Mouse (Mus musculus) frontal cortex, postnatal 10 days (tissue): Measurements from ENCODE around the gene Prss2.
"Not testable (repeated sequence)": the region's sequence is repeated elsewhere in the genome, so short reads cannot be mapped to it uniquely, and the experiment has no call there.

Experiments used
- DNase-seq, 2 experiments: peaks; one replicate each; pipeline ENCODE4 v3.0.0; 2022; ENCODE audit warnings: low spot score in 2 of 2, mixed read lengths in 1 of 2

The Prss2 gene

DNA sequence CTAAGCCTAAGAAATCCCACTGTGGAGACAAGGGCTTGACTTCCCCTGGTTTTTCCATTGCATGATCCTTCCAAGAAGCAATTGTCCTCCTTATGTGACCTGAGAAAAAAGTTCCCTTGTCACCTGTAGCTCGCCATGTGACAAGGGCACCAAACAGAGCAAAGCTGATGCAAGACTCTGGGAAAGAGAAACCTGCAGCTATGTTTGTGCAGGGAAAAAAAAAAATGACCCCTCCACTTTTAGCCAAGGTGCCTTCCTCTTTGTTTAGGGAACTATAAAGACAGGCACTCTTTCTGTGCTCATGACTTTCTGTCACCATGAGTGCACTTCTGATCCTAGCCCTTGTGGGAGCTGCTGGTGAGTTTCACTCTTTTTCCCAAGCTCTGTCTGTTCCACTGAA is at the start of gene Prss2:
Prss2 (plus strand) TSS at position 301 of the 400 bp plus-strand sequence.
- DNase-seq: no peak

DNA sequence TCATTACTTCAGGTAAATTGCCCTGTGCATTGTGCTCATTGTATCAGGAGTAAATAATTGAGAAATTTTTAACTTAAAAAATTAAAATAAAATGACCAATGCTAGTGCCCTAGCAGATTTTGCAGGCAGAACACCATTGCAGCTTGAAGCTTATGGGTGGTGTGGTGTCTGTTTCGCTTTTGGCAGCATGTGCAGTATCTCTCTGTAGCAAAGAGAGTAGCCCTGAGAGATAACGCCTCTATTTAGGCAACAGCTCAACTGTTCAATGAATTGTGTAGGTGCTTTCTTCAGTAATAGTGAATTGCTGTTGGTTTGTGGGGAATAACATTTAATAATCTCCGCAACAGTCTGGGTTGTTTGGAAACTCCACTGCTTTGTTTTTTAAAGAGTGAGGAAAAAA is 22.2 kb upstream of the Prss2 start:
- no peak for DNase-seq

DNA sequence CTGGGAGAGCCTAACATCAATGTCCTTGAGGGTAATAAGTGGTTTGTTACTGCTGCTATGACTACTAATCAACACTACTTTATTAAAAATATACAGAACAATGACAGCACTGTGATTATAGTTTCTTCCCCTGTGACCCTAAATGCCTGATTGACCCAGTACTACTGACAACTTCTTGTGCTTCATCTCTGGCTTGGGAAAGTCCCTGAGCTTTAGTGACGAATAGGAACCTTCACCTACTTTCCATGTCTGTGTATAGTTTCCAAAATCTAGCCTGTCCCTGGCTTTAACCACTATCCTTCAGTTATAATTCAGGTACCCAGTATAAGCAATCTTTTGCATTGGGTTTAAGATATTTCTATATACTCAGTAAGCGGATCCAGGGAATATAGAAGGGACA is 16.7 kb upstream of the Prss2 start:
- no peak for DNase-seq

DNA sequence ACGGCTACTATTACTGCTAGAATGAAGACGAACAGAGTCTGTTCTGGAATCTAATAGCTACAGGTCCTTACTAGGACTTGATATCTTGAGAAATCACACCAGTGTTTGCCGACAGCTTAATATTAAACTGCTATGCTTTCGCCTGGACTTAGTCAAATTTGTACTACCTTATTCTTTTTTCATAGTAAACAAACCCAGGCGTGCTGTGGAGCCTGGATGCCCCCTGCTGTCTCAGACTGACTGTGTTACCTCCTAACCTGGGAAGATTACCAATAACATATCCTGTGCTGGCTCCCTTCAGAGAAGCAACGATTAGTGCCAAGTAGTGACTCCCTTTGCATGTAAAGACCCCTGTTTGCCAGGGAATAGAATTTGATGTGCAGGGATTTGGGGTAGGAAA is 16.3 kb upstream of the Prss2 start:
- no peak for DNase-seq

DNA sequence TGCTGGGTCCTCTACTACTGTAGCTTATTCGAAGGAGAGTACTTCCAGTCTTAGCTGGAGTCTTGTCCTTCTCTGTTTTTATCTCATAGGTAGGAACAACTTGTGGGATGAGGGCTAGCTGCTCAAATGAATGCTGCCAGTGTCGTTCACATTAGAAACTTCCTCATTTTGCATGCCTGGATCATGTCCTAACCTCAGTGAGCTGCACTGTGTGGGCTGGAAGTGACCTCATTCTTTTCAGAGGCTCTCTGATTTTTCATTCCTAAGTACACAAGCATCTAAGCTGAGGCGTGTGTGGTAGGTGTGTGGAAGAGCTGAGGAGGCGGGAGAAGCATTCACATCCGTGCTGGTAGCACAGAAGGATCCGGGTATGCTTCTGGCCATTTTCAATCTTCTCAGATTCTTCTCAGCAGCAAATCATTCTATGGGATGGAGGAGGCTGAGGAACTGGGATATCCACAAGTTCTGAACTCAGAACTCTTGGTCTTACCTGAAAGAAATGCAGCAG is 3.5 kb upstream of the Prss2 start:
- no peak for DNase-seq

DNA sequence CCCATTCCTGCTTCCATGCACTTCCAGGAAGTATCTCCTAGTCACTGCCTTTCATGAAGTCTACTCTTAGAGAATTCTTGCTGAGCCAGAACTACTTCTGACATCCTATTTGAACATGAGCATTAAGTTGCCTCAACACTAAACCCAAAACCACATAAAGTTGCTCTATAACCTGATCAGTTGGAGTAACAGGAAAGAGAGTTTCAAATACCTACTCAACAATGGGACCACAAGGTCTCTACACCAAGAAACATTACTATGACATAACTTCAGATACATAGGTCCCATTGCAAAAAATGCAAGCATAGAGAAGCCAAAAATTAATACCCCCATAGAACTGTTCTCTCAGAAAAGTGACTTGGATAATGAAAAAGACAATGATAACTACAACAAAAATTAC is 4.9 kb downstream of the Prss2 start:
- DNase-seq: no peak

DNA sequence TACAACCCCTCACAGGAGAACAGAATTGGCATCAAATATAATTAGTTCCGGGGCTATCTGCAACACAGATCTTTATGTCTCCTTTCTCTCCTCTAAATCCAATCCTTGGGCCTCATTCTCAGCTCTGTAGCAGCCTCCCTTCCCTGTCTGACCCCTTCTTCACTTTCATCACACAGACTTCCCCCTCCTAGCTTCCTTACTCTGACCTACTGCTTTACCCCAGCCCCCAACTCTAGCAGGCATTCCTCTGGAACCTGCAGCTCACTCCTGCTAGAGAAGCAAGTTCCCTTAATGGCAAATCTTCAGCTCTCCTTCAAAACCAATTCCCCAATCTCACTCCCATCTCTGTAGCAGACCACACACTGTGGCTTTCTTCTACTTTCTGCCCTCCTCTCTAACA is 5.8 kb downstream of the Prss2 start:
- DNase-seq: no peak

DNA sequence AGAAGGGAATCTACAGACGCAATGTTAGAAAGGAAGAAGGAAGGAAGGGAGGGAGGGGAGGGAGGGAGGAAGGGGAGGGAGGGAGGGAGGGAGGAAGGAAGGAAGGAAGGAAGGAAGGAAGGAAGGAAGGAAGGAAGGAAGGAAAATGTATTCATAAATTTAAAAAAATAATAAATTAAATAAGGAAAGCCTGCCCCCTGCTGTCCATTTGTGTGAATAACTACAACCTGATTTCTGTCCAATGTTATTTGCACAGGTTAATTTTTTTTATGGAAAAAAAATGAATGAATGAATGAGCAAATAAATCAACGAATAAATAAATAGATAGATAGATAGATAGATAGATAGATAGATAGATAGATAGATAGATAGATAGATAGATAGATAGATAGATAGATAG is 8.4 kb downstream of the Prss2 start:
- DNase-seq: not testable (repeated sequence)

DNA sequence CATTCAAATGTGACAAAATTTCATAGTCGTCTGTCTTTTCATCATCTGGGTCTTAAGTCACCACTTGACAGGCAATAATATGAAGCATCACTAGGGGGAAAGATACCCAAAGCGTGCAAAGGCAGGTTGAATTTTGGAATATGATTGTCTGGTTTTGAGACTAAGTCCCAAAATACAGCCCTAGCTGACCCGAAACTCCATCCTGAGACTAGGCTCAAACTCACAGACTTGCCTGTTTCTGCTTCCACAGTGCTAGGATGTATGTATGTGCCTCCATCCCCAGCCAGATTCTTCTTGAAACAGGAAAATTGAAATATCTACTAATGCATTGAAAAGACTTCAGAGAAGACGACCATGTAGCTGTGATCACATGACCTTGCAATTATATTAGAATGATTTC is 10.6 kb downstream of the Prss2 start:
- DNase-seq: no peak

DNA sequence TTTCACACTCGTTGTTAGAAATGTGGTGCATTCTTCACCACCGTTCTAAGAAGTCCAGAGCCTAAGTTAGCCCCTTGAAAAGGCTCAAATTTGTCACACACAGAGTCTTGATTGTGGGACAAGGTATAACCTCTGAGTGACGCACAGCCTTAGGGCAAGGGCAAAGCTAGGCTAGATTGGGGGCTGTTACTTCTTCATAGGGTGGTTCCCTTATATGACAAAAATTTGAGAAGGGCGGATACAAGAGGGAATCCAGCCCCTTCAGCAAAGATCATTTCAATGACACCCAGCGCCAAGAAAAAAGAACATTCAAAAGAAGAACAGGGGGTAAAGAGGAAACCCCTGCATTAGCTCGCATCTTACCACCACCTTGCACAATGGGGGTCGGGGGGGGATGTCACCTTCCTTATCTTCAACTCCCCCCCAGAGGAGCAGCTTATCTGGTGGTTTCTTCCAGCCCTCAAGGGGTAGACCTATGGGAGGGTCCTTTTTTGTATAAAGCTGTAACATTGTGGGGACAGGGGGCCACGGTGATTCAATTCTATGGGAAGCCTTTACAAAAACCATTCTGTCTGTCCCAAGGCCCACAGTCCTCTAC is 11.2 kb downstream of the Prss2 start:
- DNase-seq: no peak

DNA sequence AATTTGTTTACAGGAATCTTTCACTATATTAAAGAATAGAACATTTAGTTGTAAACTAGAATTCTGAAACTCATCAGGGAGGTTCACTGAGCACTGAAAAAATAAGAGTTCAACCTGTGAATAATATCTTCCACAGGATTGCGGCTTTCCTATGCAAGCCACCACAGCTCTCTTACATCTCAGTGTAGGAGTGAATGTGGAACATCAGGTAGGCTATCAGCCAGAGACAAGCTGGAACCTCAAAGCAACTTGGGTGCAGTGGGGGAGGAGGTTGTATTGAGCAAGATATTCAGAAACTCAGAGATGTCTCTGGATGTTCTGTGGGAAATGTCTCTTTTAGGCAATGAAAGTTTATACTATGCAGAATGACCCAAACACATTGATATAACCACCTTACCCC is 15.8 kb downstream of the Prss2 start:
- no peak for DNase-seq

DNA sequence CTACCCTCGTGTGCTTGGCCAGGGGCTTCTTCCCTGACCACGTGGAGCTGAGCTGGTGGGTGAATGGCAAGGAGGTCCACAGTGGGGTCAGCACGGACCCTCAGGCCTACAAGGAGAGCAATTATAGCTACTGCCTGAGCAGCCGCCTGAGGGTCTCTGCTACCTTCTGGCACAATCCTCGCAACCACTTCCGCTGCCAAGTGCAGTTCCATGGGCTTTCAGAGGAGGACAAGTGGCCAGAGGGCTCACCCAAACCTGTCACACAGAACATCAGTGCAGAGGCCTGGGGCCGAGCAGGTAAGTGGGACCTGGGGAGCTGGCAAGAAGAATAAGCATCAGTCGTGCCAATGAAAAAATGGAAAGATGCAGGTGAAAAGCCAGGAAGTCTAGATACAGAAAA is 16.7 kb downstream of the Prss2 start:
- DNase-seq: not testable (repeated sequence)

DNA sequence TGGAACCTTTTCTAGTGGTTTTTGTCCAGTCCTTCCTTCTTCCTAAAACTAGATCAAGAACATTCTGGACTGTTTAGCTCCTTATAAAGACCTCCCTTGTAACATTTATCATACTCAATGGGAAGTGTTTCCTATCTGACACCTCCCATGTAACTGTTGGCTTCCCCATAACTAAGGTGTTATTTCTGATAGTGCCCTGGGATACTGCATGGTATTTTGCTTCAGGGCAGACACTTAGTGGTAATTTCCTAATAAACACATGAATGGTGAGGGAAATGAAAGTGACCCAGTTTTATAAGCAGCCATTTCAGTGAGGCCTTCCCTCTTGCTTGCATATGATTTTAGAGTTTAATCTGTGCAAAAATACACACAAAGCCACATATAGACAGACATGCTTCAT is 19.2 kb downstream of the Prss2 start:
- DNase-seq: no peak

DNA sequence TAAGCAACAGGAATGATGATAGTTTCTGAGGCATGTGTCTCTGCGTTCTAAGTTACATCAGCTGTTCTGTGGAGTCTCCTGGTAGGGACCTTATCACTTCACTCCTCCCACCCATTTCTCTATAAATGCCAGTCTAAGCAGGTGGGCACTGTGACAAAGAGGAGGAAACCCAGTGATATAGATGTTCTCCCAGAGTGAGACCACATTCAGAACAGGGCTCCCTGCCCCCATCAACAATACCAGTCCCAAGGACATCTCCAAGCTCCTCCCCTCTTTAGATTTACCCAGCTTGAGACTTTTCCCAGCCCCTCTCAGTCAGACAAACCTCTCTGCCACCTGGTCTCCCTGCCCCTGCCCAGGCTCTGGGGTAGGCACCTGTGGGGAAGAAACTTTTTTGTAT is 20.2 kb downstream of the Prss2 start:
- no peak for DNase-seq

DNA sequence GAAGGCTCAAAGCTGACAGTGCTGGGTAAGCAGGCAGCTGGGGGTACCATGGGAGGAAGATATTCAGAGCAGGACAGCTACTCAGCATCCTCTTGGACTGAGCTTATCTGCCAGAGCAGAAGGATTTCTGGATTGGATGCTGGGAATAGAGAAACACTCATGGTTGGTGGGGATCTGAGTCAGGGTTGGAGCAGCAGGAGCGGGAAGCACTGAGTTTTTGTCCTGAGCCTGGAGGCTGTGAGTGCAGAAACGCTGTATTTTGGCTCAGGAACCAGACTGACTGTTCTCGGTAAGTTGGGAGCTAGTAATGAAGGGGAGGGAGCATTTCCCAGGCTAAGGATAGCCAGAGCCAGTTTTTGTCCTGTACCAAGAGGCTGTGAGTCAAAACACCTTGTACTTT is 21.4 kb downstream of the Prss2 start:
- DNase-seq: no peak

DNA sequence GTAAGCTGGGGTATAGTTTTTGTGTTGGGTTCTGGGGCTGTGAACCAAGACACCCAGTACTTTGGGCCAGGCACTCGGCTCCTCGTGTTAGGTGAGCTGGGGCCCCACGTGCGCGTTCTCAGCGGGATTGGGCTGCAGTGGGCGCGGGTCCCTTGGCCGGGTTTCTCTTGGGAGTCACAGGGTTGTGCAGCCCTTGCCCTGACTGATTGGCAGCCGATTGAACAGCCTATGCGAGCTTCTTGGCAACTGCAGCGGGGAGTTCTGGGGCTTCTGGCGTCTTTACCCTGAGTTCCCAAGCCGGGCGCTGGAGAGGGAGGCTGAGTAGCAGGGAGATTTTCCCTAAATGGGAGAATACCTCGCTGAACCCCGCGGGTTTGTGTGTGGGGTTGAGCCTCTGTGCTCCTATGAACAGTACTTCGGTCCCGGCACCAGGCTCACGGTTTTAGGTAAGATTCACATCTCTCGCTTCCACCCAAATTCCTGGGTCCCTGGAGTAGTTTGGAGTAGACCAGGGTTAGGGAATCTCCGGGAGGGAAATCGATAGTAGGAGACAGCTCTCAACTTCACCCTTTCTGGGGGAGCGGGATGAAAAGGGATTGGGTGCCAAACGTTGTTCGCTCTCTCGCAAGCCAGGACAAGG is 21.9 kb downstream of the Prss2 start:
- DNase-seq: no peak

DNA sequence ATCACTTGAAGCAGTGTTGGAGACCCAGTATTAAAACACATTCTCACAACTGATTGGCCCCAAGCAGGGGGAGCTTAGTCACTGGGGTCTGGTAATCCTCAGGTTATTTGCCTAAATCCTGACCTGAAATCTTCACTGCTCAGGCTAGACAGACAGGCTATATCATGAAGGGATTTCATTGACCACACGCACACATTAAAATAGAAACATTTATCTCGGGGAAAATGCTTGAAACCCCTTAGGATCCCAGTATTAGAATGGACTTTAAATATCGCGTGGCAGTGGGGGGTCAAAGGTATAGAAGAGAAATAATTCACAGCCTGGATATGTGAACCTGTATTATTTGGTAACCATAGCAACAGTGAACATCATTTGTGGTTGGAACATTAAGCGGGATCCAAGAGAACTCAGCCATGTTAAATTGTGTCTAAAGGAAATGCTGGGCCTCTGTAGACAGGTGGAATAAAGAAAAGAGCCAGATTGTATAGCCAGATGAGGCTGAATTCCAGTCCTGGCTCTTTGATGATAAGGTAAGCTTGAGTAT is 22.9 kb downstream of the Prss2 start:
- no peak for DNase-seq

DNA sequence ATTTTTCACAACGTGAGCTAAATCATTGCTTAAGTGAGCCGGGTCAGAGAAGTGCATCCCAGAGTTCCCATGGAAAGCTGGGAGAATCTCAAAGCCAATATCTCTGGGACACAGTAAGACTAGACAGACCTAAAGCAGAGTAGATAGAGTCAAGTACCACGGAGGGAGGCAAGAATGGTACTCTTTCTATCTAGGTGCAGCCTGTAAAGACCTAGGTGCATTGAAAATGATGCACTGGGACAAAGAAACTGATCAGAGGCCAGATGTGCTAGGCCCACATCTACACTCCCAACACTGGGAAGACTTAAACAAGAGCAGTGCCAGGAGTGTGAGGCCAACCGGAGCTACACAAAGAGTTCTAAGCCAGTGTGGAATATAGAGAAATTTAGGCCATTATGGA is 23.7 kb downstream of the Prss2 start:
- no peak for DNase-seq

DNA sequence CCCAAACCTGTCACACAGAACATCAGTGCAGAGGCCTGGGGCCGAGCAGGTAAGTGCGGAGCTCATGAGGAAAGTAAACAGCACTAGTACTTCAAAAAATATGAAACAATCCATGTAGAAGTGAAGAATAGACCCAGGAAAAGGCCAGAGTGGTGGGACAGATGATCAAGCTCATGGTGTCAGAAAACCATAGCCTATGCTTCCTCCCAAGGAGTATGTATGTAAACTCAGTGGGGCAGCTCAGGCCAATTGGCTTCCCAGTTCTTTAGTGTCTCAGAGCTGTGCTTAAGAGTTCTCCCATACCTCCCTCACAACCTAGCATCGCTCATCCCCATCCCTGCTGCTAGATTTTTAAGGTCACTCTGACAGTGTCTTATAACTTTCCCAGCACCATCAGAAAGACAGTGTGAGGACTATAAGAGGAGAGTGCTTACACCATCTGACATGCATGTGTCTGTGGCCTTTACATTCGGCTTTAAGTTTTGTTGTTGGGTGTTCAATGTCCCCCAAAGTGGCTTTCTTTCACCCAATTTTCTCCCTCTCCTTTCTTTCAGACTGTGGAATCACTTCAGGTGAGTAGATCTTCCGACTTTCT is 25.6 kb downstream of the Prss2 start:
- no peak for DNase-seq

DNA sequence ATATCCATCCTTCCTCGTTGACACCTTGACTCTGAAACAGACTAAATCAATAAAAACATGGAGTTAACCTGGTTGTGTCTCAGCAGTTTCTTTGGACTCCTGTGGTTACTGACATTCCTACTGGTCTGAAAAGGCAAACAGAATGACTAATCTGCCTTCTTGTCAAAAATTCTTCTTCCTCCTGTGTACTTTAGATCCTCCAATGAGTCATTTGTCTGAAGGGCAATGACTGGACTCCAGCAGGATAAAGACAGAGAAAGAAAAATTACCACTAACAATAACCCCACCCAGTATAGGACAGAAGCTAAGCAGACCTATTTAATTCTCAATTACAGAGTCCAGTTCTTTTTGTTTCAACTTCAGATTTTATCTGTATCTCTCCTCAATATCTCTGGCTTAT is 26.7 kb downstream of the Prss2 start:
- no peak for DNase-seq

DNA sequence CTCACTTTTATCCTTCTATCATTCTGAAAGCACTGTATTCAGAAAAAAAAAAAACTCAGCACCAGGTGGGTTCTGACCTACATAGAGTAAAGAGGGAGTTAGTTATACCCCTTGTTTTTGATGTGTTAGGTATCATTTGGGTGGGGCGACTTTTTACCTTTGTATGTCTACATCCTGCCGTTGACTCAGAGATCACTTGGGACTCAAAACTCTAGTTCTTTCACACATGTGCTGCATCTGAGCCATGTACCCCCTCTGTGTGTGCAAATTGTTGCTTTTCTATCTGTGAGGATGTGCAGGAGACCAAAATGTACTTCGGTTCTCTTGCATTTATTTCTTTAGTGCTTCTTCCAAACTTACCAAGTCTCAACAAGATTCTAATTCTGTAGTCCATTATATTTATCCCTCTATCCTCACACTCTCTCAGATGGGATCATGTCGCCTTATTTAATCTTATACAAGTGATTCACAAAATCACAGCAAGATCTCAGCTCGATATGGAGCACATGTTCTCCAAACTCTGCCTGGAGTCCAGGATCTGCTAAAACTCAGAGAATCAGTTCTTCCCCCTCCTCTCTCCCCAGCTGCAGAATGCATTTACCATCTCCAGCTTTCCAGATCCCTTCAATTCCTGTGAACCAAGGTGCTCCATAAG is 31.9 kb downstream of the Prss2 start:
- DNase-seq: no peak

DNA sequence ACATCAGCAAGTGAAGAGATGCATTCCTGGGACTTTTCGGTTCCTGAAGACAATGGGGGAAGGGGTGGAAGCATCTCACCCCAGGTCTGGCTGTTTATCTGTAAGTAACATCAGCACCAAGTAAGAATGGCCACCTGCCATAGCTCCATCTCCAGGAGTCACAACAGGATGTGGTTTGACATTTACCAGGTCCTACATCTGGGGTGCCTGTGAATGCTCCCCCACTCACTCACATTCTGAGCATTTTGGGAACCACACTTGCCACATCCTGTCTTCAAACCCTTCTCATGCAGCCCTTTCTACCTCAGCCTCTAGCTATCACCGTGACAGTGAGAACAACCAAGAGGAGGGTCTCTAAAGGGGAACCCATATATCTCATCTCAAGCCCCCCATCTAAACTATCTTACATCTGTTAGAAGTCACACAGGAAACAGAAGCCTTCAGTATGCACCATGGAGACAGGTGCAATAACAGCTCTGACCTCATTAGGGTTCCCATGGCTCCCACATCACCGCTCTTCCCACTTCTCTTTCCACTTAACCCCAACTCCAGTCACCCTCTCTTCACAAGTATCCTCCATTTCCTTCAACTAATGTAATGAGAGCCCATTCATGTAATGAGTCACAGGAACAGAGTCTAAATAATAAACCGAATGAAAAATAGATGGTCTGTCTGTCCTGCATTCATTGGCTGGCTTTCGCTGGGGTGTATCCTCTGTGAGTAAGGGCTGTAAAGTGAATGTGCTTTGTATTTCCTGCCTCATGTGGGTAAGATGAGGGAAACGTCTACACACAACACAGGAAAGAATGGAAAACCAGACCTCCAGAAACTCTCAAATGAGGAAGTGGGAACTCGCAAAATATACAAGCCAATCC is 32.9 kb downstream of the Prss2 start:
- no peak for DNase-seq
